Mouse (Mus musculus) forebrain, embryonic 12.5 days (tissue): ENCODE measurements around the gene Blm. TPM values are rescaled to one million over a fixed set of nuclear protein-coding genes. Genes with fewer than 3 reads are reported as not detected.

Experiments
- ATAC-seq: fragments of 200-750 bp; cut with Nextera tagmentation; 2 replicates; pipeline ENCODE4 v1.8.0; 2017; ENCODE audit warnings: moderate TSS enrichment; ENCODE audit not compliant: low FRiP score
- H3K27ac ChIP-seq: fragments of 300-500 bp; sonication (generic); 2 replicates; pipeline ENCODE4 v1.5.1; 2016; ENCODE audit warnings: mild to moderate bottlenecking
- H3K27me3 ChIP-seq: fragments of 300-500 bp; sonication (generic); 2 replicates; pipeline ENCODE4 v1.6.1; 2016; ENCODE audit warnings: mild to moderate bottlenecking
- H3K36me3 ChIP-seq: fragments of 300-500 bp; sonication (generic); replicated peaks from 2 replicates; pipeline ENCODE4 v1.6.1; 2016; ENCODE audit warnings: mild to moderate bottlenecking
- H3K4me1 ChIP-seq: fragments of 300-500 bp; sonication (generic); 2 replicates; pipeline ENCODE4 v1.6.1; 2016
- H3K4me2 ChIP-seq: fragments of 300-500 bp; sonication (generic); 2 replicates; pipeline ENCODE4 v1.6.1; 2016; ENCODE audit warnings: mild to moderate bottlenecking, moderate library complexity
- H3K4me3 ChIP-seq: fragments of 300-500 bp; sonication (generic); replicated peaks from 2 replicates; pipeline ENCODE4 v1.5.1; 2016; ENCODE audit warnings: mild to moderate bottlenecking
- H3K9ac ChIP-seq: fragments of 300-500 bp; sonication (generic); 2 replicates; pipeline ENCODE4 v1.6.1; 2016; ENCODE audit warnings: mild to moderate bottlenecking
- H3K9me3 ChIP-seq: fragments of 300-500 bp; sonication (generic); 2 replicates; pipeline ENCODE4 v1.6.1; 2016
- WGBS: fragments of 180-500 bp; shearing (Covaris S2); methylation state at CpG from one replicate; pipeline ENCODE4 v1.1.7; 2016; 5-methylcytosine and 5-hydroxymethylcytosine counted together
- polyA plus RNA-seq: library from polyadenylated mRNA; unstranded; fragments of >200 nt; fragmentation: Nextera tagmentation; extraction: Ambion mirVana; gene quantifications from 2 replicates; pipeline ENCODE4 v1.2.1, GENCODE M21; 2016

Gene Blm
- polyA plus RNA-seq, 1 experiment from 2014 or later, result 43.7 TPM

- Histone ChIP-seq H3K4me2 (no peak overlapping the region), H3K36me3 (peaks cover 61% of the 10 kb centered on the region), H3K4me1 (no peaks in the 10 kb centered on the region), H3K9me3 (no peaks in the 10 kb centered on the region), H3K27ac (no peak overlapping the region), H3K4me3 (no peak overlapping the region), H3K27me3 (no peaks in the 10 kb centered on the region), H3K9ac (no peak overlapping the region)
- WGBS, result 91% methylated on average over 2 of the region's 2 CpGs
- ATAC-seq, result no peak
Measured at GRCm38 (mm10) chr7:80454786-80455185, 80.1 kb downstream of the Blm start.

DNA sequence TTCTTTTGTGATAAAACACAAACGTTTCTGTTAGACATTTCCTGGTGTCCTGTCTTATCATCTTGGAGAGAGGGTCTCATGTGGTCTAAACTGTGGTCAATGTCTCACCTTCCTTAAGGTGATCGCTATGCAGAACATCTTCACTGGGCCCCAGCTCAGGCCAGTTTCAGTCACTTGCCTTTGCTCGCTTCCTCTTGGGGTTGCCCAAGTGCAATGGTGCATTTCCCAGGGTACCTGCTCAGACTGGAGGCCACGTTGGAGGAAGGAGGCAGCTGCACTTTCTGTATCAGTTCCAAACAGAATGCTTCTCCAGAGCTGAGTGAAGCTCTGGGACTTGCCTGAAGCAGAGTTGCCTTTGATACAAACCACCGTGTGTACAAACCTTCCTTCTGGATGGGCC, 80.9 kb downstream of the Blm start:
- Histone ChIP-seq H3K36me3 (peaks cover 57% of the 10 kb centered on the region), H3K9me3 (no peaks in the 10 kb centered on the region), H3K9ac (no peak overlapping the region), H3K4me2 (no peak overlapping the region), H3K27ac (no peak overlapping the region), H3K4me3 (no peak overlapping the region), H3K4me1 (no peaks in the 10 kb centered on the region), H3K27me3 (no peaks in the 10 kb centered on the region)
- ATAC-seq, result no peak
- WGBS, result 91% methylated on average over 5 of the region's 5 CpGs

- no peaks in the 10 kb centered on the region for H3K9me3 ChIP-seq
- no peak overlapping the region for H3K27ac ChIP-seq
- no peak overlapping the region for H3K9ac ChIP-seq
- H3K36me3 ChIP-seq, result peaks cover 49% of the 10 kb centered on the region
- no peaks in the 10 kb centered on the region for H3K4me1 ChIP-seq
- no peaks in the 10 kb centered on the region for H3K27me3 ChIP-seq
- H3K4me2 ChIP-seq, result no peak overlapping the region
- no peak for ATAC-seq
- WGBS, result 95% methylated on average over 3 of the region's 3 CpGs
- H3K4me3 ChIP-seq, result no peak overlapping the region
Measured at GRCm38 (mm10) chr7:80453121-80453520, 81.8 kb downstream of the Blm start.

- H3K9me3 ChIP-seq, result no peaks in the 10 kb centered on the region
- H3K27ac ChIP-seq, result no peak overlapping the region
- H3K4me3 ChIP-seq, result no peak overlapping the region
- H3K4me2 ChIP-seq, result no peak overlapping the region
- no peak for ATAC-seq
- H3K36me3 ChIP-seq, result peaks cover 43% of the 10 kb centered on the region
- no peak overlapping the region for H3K9ac ChIP-seq
- WGBS, result 81% methylated on average over 5 of the region's 5 CpGs
- no peaks in the 10 kb centered on the region for H3K4me1 ChIP-seq
- no peaks in the 10 kb centered on the region for H3K27me3 ChIP-seq
Measured at GRCm38 (mm10) chr7:80452241-80452640, 82.7 kb downstream of the Blm start.

- H3K4me3 ChIP-seq, result no peak overlapping the region
- H3K4me2 ChIP-seq, result no peak overlapping the region
- WGBS, result 73% methylated on average over 3 of the region's 3 CpGs
- H3K36me3 ChIP-seq, result peaks cover 37% of the 10 kb centered on the region
- no peaks in the 10 kb centered on the region for H3K27me3 ChIP-seq
- H3K9ac ChIP-seq, result no peak overlapping the region
- H3K4me1 ChIP-seq, result no peaks in the 10 kb centered on the region
- H3K9me3 ChIP-seq, result no peaks in the 10 kb centered on the region
- ATAC-seq, result no peak
- H3K27ac ChIP-seq, result no peak overlapping the region
Measured at GRCm38 (mm10) chr7:80451550-80452232, 83.2 kb downstream of the Blm start.

GRCm38 (mm10) chr7:80450354-80450753, 84.6 kb downstream of the Blm start:
- no peaks in the 10 kb centered on the region for H3K4me1 ChIP-seq
- no peak overlapping the region for H3K4me3 ChIP-seq
- no peak overlapping the region for H3K4me2 ChIP-seq
- H3K36me3 ChIP-seq, result peaks cover 28% of the 10 kb centered on the region
- H3K27me3 ChIP-seq, result no peaks in the 10 kb centered on the region
- H3K27ac ChIP-seq, result no peak overlapping the region
- H3K9me3 ChIP-seq, result no peaks in the 10 kb centered on the region
- no peak for ATAC-seq
- H3K9ac ChIP-seq, result no peak overlapping the region
- 74% methylated on average over 4 of the region's 4 CpGs for WGBS

DNA sequence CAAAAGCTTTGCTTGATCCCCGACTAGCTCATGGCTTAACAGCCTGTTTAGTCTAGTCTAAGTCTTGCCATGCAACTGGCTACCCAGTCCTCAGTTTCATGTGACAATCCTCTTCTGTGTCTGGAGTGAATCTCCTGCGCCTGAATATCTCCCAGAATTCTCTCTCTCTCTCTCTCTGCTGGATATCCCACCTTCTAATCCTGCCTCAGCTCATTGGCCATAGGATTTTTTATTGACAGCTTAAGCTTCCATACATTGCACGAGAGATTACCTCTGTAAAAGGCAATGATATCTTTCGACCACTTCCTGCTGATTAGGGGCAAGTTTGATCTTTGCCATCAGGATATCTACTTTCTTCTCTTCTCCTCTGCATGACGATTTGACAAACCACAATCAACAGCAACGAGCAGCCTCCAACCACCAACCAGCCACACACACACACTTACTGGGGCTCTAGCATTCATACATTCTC, 85.3 kb downstream of the Blm start:
- no peak for ATAC-seq
- no peaks in the 10 kb centered on the region for H3K4me1 ChIP-seq
- H3K9ac ChIP-seq, result no peak overlapping the region
- 82% methylated on average over 6 of the region's 6 CpGs for WGBS
- no peaks in the 10 kb centered on the region for H3K9me3 ChIP-seq
- no peak overlapping the region for H3K4me3 ChIP-seq
- no peaks in the 10 kb centered on the region for H3K27me3 ChIP-seq
- H3K27ac ChIP-seq, result no peak overlapping the region
- no peak overlapping the region for H3K4me2 ChIP-seq
- peaks cover 23% of the 10 kb centered on the region for H3K36me3 ChIP-seq

GRCm38 (mm10) chr7:80447336-80447735, 87.6 kb downstream of the Blm start:
- WGBS, result 91% methylated on average over 8 of the region's 8 CpGs
- Histone ChIP-seq H3K9ac (no peak overlapping the region), H3K4me1 (peaks cover 7% of the 10 kb centered on the region; the same call in 1 of the 2 replicates), H3K36me3 (peaks cover 5% of the 10 kb centered on the region), H3K27ac (no peak overlapping the region), H3K27me3 (no peaks in the 10 kb centered on the region), H3K9me3 (no peaks in the 10 kb centered on the region), H3K4me2 (no peak overlapping the region), H3K4me3 (no peak overlapping the region)
- ATAC-seq, result no peak

- 84% methylated on average over 7 of the region's 7 CpGs for WGBS
- H3K4me1 ChIP-seq, result peaks cover 12% of the 10 kb centered on the region
- no peaks in the 10 kb centered on the region for H3K27me3 ChIP-seq
- no peak overlapping the region for H3K4me3 ChIP-seq
- no peaks in the 10 kb centered on the region for H3K36me3 ChIP-seq
- no peak overlapping the region for H3K9ac ChIP-seq
- no peak for ATAC-seq
- no peaks in the 10 kb centered on the region for H3K9me3 ChIP-seq
- H3K27ac ChIP-seq, result no peak overlapping the region
- H3K4me2 ChIP-seq, result no peak overlapping the region
Measured at GRCm38 (mm10) chr7:80446221-80446878, 88.6 kb downstream of the Blm start.

DNA sequence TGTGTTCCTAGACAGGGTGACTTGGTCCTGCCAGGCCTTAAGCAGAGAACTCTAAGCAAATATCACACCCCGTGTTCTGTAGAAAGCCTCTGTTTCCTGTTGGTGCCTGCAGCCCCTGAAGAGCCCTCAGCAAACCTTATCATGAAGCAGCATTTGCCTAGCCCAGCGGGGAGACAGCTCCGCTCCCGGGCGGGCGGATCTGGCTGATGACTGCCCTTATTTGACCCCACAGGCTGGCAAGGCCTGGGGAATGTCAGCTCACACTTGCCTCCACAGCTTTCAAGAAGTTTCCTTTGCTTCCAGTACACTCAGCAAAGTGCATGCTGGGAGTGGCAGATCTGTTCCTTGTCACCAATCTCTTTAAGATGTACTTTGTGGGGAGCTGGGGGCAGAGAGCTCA, 89.4 kb downstream of the Blm start:
- 55% methylated on average over 6 of the region's 6 CpGs for WGBS
- ATAC-seq, result no peak
- H3K27me3 ChIP-seq, result no peaks in the 10 kb centered on the region
- no peak overlapping the region for H3K4me2 ChIP-seq
- no peak overlapping the region for H3K4me3 ChIP-seq
- peaks cover 12% of the 10 kb centered on the region for H3K4me1 ChIP-seq
- no peak overlapping the region for H3K9ac ChIP-seq
- no peak overlapping the region for H3K27ac ChIP-seq
- no peaks in the 10 kb centered on the region for H3K9me3 ChIP-seq
- H3K36me3 ChIP-seq, result no peaks in the 10 kb centered on the region

DNA sequence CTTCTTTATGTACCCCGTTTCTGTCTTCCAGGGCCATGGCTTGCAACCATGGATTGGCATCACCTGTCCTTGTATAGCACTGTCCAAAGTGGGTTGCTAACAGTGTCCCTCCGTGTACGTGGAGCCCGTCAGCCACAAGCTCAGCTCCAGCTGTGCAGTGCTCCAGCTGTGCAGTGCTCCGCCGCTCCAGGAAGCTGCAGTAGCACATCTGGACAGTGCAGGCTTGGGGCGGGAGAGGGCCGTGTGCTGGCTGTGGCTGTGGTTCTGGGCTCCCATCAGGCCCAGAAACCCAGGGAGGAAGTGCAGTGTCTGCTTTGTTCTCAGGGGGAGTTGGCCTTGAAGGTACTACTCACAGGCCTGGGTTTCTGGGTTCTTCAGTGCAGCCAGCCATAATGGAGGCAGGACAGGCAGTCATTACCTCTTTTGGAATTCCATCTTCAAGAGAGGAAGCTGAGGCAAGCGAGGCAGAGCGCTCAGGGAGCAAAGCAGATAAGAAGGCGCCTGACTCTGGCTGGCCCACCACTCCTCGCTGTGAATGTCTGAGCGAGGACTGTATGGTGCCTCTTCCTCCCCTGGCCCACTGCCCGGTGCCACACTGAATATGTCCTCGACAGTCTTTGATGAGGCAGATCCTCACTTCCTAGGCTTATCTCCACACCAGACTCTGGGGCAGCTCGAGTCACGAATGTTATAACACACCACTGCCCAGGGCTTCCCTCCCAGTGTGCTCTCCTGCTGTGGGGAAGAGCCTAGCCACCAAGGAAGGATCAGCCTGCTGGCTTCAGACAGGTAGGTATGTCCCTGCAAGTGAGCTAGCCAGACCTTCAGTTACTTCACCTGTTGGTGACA, 90.3 kb downstream of the Blm start:
- ATAC-seq, result no peak
- 72% methylated on average over 17 of the region's 17 CpGs for WGBS
- no peaks in the 10 kb centered on the region for H3K36me3 ChIP-seq
- H3K4me1 ChIP-seq, result peaks cover 12% of the 10 kb centered on the region
- H3K4me2 ChIP-seq, result no peak overlapping the region
- H3K9me3 ChIP-seq, result no peaks in the 10 kb centered on the region
- H3K9ac ChIP-seq, result no peak overlapping the region
- no peak overlapping the region for H3K27ac ChIP-seq
- no peak overlapping the region for H3K4me3 ChIP-seq
- H3K27me3 ChIP-seq, result no peaks in the 10 kb centered on the region

DNA sequence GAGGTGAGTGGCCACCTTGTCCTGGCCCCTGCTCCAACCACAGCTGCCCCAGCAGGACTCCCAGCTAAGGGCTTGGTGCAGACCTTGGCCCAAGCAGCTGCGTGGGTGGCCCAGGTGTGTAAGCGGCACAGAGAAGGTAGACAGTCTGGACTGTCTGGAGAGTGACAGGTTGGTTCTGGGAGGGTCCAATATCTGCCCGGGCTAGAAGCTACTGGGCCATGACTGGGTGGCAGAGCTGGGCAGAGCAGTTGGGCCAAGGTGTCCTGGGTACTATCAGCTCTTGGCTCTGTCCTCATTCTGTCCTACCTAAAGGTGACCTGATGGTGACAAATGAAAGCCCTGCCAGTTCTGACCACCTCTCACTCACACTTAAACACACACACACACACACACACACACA, 91.8 kb downstream of the Blm start:
- Histone ChIP-seq H3K36me3 (no peaks in the 10 kb centered on the region), H3K27me3 (no peaks in the 10 kb centered on the region), H3K27ac (no peak overlapping the region), H3K4me2 (no peak overlapping the region), H3K4me3 (no peak overlapping the region), H3K9ac (no peak overlapping the region), H3K4me1 (peaks cover 19% of the 10 kb centered on the region), H3K9me3 (no peaks in the 10 kb centered on the region)
- WGBS, result 75% methylated on average over 3 of the region's 3 CpGs
- ATAC-seq, result no peak
